Mouse (Mus musculus) R1 (cell line): ENCODE data around the gene Gm8797.
"Not testable (repeated sequence)": the region's sequence is repeated elsewhere in the genome, so short reads cannot be mapped to it uniquely, and the experiment has no call there.

Experiments
- DNase-seq: peaks from one replicate; pipeline ENCODE4 v3.0.0-alpha.2; 2018; ENCODE audit warnings: low read depth, low spot score

The Gm8797 gene

DNA sequence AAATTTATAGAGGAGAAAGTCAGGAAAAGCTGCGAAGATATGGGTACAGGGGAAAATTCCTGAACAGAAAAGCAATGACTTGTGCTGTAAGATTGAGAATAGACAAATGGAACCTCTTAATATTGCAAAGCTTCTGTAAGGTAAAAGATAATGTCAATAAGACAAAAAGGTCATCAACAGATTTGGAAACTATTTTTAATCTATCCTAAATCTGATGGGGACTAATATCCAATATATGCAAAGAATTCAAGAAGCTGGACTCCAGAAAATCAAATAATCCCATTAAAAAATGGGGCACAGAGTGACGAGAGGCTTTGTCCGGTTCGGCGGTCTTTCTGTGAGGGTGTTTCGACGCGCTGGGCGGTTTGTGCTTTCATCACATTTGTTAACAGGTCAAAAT is at the start of gene Gm8797:
Gene Gm8797 (plus strand): TSS at position 301 of the 400 bp plus-strand sequence.
- DNase-seq, result not testable (repeated sequence)

DNA sequence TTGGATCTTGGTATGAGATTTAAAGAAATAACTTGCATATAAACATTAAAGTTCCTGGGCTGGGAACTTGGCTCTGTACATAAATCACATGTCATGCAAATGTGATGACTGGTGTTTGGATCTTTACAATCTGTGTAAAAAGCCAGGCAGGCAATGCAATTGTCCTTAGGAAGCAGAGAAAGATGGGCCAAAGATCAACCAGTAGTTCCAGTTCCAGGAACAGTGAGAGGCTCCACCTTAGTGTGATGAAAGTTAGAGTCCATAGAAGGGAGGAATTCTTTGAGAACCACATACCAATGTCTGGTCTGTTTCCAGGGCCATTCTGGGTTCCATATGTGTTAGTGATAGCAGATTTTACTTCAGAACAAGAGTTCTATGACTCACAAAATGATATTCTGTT is 36.1 kb upstream of the Gm8797 start:
- DNase-seq, result no peak

DNA sequence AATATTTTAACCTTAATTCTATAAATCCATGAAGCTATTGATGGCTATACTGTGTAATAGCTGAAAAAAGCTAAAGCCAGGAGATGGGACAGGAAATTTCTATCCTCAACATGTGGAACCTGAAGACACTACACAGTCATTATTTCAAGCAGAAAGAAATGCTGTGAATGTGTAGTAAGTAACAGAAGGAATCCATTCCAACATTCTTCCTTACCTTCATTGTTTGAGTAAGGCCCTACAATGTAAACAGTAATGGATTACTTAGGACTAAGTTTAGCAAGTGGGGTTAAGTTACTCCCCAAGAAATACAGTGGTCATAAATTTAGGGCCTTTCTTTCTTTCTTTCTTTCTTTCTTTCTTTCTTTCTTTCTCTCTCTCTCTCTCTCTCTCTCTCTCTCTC is 17.7 kb upstream of the Gm8797 start:
- no peak for DNase-seq

DNA sequence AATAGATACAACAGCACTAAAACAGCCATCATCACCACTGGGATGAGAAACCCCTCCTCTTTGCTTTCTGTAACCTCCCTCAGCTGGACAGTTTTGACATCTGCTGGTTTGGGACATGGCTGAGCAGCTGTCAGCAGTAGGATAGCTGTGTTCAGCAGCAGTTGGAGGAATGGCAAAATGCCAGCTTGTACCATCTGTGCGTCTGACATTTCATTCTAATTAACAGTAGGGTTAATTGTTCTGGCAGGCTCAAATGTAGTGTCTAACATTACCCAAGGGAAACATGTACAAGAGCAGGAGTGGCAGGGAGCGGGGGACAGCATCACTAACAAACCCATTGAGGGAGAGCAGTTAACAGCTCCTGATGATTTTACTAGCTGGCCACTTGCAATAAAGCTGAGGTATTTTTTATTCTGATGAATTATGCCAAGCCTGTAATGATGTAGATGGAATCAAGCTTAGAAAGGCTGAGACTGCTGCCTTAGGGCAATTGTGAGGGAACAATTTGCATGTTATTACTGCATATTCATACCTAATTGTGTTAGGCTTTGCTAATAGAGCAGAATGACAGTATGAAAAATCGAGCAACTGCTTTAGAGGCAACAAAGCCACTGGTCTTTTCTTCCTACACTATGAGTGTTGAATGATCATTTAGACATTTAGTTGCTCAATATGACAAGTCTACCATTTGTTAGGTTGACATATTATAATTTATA is 4.3 kb downstream of the Gm8797 start:
- DNase-seq, result no peak

DNA sequence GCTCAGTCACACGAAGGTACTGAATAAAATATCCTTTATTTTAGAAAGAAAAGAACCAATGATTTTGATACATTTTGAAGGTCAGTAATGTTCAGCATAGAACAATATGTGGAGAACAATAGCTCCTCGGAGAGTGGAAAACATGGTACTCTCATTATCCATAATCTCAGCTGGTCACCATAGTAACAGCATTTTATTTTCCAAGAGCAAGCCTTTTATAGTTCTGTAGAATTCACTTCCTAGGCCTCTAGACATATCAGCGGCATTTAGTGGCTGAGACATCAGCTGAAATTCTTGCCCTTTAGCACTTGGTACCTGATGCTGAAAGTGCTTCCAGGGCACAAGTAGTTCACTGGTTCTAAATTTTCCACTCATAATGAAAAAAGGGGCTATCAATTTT is 15.7 kb downstream of the Gm8797 start:
- DNase-seq, result no peak

DNA sequence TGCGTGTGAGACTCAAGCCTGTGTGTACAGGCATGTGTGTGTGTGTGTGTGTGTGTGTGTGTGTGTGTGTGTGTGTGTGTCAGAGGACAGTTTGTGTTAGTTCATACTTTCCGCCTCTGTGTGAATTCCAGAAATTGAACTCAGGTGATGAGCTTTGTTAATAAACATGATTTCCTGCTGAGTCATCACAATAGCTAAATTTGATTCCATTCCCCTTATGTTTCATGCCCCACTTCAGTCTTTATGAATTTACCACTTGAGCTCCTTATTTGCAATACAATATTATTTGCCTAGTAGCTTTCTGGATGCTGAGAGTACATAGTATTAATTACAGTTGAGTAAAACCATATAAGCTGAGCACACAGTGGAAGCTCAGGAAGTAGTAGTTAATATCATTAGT is 26.3 kb downstream of the Gm8797 start:
- no peak for DNase-seq
